Mouse (Mus musculus) ES-Bruce4 (cell line): Measurements from ENCODE around the gene Dbndd2.

Experiments used
- CTCF ChIP-seq: IDR thresholded peaks from one replicate; pipeline ENCODE4 v1.8.1; 2011; ENCODE audit warnings: low read depth, low read length
- EP300 ChIP-seq: IDR thresholded peaks from 2 replicates; pipeline ENCODE4 v1.6.1; 2011; ENCODE audit warnings: low read depth, low read length; ENCODE audit not compliant: insufficient read depth
- POLR2A ChIP-seq: IDR thresholded peaks from one replicate; pipeline ENCODE4 v1.8.1; 2011; ENCODE audit warnings: low read length; ENCODE audit not compliant: insufficient read depth

DNA sequence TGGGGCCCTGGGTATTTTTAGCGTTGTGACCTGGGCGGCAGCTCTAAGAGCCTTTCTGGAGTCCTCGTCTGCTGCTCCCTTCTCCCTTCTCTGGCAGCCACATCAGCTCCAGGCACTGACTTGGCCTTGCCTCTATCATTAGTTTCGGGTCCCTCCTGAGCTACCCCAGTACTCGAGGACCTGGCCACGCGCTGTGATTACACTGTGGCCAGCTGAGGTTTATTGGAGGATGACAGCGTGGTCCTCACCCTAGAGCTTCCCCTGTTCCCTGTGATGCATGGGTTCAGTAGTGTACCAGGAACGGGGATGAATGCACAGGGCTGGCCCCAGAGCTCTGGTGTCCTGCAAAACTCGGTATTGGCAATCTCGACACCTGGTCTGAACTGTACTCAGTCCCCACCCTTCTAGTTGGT, 1.2 kb downstream of the Dbndd2 start:
- TF ChIP-seq CTCF (no peak), POLR2A (no peak), EP300 (no peak)
